Mouse (Mus musculus) embryo, embryonic 11 days (tissue): ENCODE data around the gene Hras.

Experiments
- DNase-seq: peaks from one replicate; pipeline ENCODE4 v3.0.0-alpha.2; 2015

Gene Hras

GRCm38 (mm10) chr7:141173323-141173850 is 20.4 kb downstream of the Hras start:
- DNase-seq: no peak

GRCm38 (mm10) chr7:141172116-141173006 is 21.4 kb downstream of the Hras start, which contains the start of gene Rnh1:
Gene Rnh1, minus strand, starts transcription at chr7:141172857.
- peak; percentile 97 for DNase-seq

GRCm38 (mm10) chr7:141169866-141170265 is 23.9 kb downstream of the Hras start:
- no peak for DNase-seq

GRCm38 (mm10) chr7:141169300-141169699 is 24.5 kb downstream of the Hras start:
- no peak for DNase-seq

- peak; percentile 65 for DNase-seq
Measured at GRCm38 (mm10) chr7:141168518-141168953, 25.3 kb downstream of the Hras start.

GRCm38 (mm10) chr7:141167901-141168517 is 25.8 kb downstream of the Hras start:
- DNase-seq: peak; percentile 20

- no peak for DNase-seq
Measured at GRCm38 (mm10) chr7:141164850-141165249, 29.0 kb downstream of the Hras start.

- DNase-seq: no peak
Measured at GRCm38 (mm10) chr7:141164397-141164796, 29.4 kb downstream of the Hras start.

GRCm38 (mm10) chr7:141155362-141155761 is 38.4 kb downstream of the Hras start:
- no peak for DNase-seq

- DNase-seq: no peak
Measured at GRCm38 (mm10) chr7:141148639-141149038, 45.2 kb downstream of the Hras start.

GRCm38 (mm10) chr7:141147044-141147443 is 46.8 kb downstream of the Hras start:
- no peak for DNase-seq

GRCm38 (mm10) chr7:141146043-141146595 is 47.7 kb downstream of the Hras start:
- DNase-seq: no peak

- no peak for DNase-seq
Measured at GRCm38 (mm10) chr7:141145403-141145802, 48.4 kb downstream of the Hras start.

- no peak for DNase-seq
Measured at GRCm38 (mm10) chr7:141144650-141145049, 49.2 kb downstream of the Hras start.

- DNase-seq: no peak
Measured at GRCm38 (mm10) chr7:141143861-141144260, 49.9 kb downstream of the Hras start.

- DNase-seq: peak; percentile 32
Measured at GRCm38 (mm10) chr7:141143112-141143511, 50.7 kb downstream of the Hras start.

GRCm38 (mm10) chr7:141141326-141141725 is 52.5 kb downstream of the Hras start:
- DNase-seq: no peak
